Comparison of ENCODE assay signal across 11 mouse cellular contexts in the genomic region with DNA sequence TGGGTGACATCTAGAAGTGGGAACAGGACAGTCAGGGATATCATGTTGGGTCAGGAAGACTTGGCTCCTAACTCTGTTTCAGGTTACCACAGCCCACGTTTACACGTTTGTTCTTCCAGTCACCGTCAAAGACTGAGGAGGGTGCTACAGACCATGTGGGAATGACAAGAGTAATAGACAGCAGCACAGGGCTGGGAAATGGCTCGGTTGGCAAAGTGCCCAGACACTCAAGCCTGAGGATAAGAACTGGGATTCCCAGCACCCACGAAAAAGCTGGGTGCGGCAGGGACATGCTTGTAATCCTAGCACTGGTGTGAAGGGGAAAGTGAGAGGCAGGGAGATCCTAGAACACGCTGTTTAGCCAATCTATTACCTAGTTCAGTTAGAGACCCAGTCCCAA.
DNase-seq lines count a peak whose midpoint lies in the region; ATAC-seq and TF ChIP-seq lines count a peak whose summit lies in the region.
"Had no signal": no experiment of that assay in that cellular context is flagged by ENCODE, and none has a peak within 500 bp of the region (broad histone marks: within the 10 kb centered on the region; RNA-seq: fewer than 3 reads in every experiment).

No protein-coding gene starts in this region.

- no peaks in the 10 kb centered on the region for H3K27me3 ChIP-seq in liver, postnatal 0 days (ENCODE audit: insufficient read depth, low read length)
- H3K27me3 ChIP-seq: lung, embryonic 15.5 days; neural tube, embryonic 15.5 days had no signal

- no peak overlapping the region for H3K27ac ChIP-seq in liver, postnatal 0 days (ENCODE audit: low read depth)
- H3K27ac ChIP-seq: lung, embryonic 15.5 days; neural tube, embryonic 15.5 days had no signal

- DNase-seq in cerebellum, adult 18-20 months = peak; percentile 46 to 56
- DNase-seq in cerebellum, adult 9-11 months = no peak
- DNase-seq in left cerebral cortex, adult 18-20 months (ENCODE audit: low spot score in 2 of 2) = peak; percentile 59 to 62
- DNase-seq in left cerebral cortex, adult 11 months (ENCODE audit: low spot score) = no peak
- DNase-seq in heart, postnatal 10 days = peak; percentile 49 to 65
- DNase-seq in right cerebral cortex, postnatal 14 days = peak; percentile 77
- no peak for DNase-seq in liver, postnatal 0 days
- DNase-seq in thymus, postnatal 0 days (ENCODE audit: low spot score) = no peak
- DNase-seq: kidney, adult 11 months had no signal

- H3K36me3 ChIP-seq in liver, postnatal 0 days (replicated peaks; ENCODE audit: insufficient read depth, low read length) = no peaks in the 10 kb centered on the region
- H3K36me3 ChIP-seq: lung, embryonic 15.5 days; neural tube, embryonic 15.5 days had no signal

- H3K4me2 ChIP-seq in liver, postnatal 0 days (ENCODE audit: low read depth, low read length) = no peak overlapping the region
- H3K4me2 ChIP-seq: lung, embryonic 15.5 days; neural tube, embryonic 15.5 days had no signal

- H3K9me3 ChIP-seq in liver, postnatal 0 days (ENCODE audit: low read length) = no peaks in the 10 kb centered on the region
- H3K9me3 ChIP-seq: lung, embryonic 15.5 days; neural tube, embryonic 15.5 days had no signal

- no peak for ATAC-seq in liver, postnatal 0 days

- H3K4me3 ChIP-seq in liver, postnatal 0 days (ENCODE audit: low read depth, low read length) = no peak overlapping the region
- H3K4me3 ChIP-seq: lung, embryonic 15.5 days; neural tube, embryonic 15.5 days had no signal

- TF ChIP-seq CTCF in liver, postnatal 0 days (IDR thresholded peaks at IDR 0.05; ENCODE audit: low read depth) = no peak

- peaks cover 10% of the 10 kb centered on the region; the same call in 1 of the 2 replicates for H3K4me1 ChIP-seq in liver, postnatal 0 days (ENCODE audit: insufficient read depth)

- 60% methylated on average over 7 of the region's 7 CpGs for WGBS in liver, postnatal 0 days (ENCODE audit: insufficient replicate concordance)

- TF ChIP-seq EP300 in liver, postnatal 0 days (IDR thresholded peaks at IDR 0.05; ENCODE audit: low read depth) = no peak

- no peak overlapping the region for H3K9ac ChIP-seq in liver, postnatal 0 days (replicated peaks)
- H3K9ac ChIP-seq: lung, embryonic 15.5 days; neural tube, embryonic 15.5 days had no signal

- intact Hi-C loops in heart, postnatal 10 days (cut with DNase I) = no loop called here

Comparison
In these comparisons a context has a peak if more than half of its experiments do, and no peak if none do; other contexts are left out.
1. DNase-seq: peak in cerebellum, adult 18-20 months (2 of 2), left cerebral cortex, adult 18-20 months (2 of 2), heart, postnatal 10 days (2 of 2) and right cerebral cortex, postnatal 14 days (single experiment); none in cerebellum, adult 9-11 months (single experiment), left cerebral cortex, adult 11 months (single experiment), liver, postnatal 0 days (single experiment) and thymus, postnatal 0 days (single experiment).